In genomic region chr9:91404905-91405752, GRCm38 (mm10) we compare ENCODE assay signal across 14 mouse cellular contexts. TPM values are rescaled to one million over a fixed set of nuclear protein-coding genes. Genes with fewer than 3 reads are reported as not detected.
DNase-seq lines count a peak whose midpoint lies in the region; ATAC-seq and TF ChIP-seq lines count a peak whose summit lies in the region.
"Had no signal": no experiment of that assay in that cellular context is flagged by ENCODE, and none has a peak within 500 bp of the region (broad histone marks: within the 10 kb centered on the region; RNA-seq: fewer than 3 reads in every experiment).

No protein-coding gene starts in this region.

- no peak for ATAC-seq in embryonic facial prominence, embryonic 12.5 days (ENCODE audit: insufficient number of reproducible peaks, insufficient read depth, low FRiP score, low TSS enrichment)
- ATAC-seq in hindbrain, embryonic 15.5 days (ENCODE audit: low FRiP score, low read depth), result no peak
- no peak for ATAC-seq in neural tube, embryonic 11.5 days (ENCODE audit: insufficient read depth, low FRiP score, low TSS enrichment)
- no peak for ATAC-seq in inflammation-experienced regulatory T-cells, adult 6 months

- WGBS in embryonic facial prominence, embryonic 12.5 days, result under 1% methylated on average over 27 of the region's 27 CpGs
- WGBS in hindbrain, embryonic 15.5 days, result under 1% methylated on average over 27 of the region's 27 CpGs
- WGBS in neural tube, embryonic 11.5 days, result under 1% methylated on average over 27 of the region's 27 CpGs

- H3K4me2 ChIP-seq in embryonic facial prominence, embryonic 12.5 days (replicated peaks), result no peak overlapping the region
- H3K4me2 ChIP-seq in hindbrain, embryonic 15.5 days, result peak overlapping the region; percentile 41
- peak overlapping the region; percentile 46 for H3K4me2 ChIP-seq in neural tube, embryonic 11.5 days (ENCODE audit: low read depth)

- no peaks in the 10 kb centered on the region for H3K4me1 ChIP-seq in embryonic facial prominence, embryonic 12.5 days
- no peaks in the 10 kb centered on the region; the same call in 1 of the 2 replicates for H3K4me1 ChIP-seq in hindbrain, embryonic 15.5 days (replicated peaks)
- peaks cover 2% of the 10 kb centered on the region; the same call in 1 of the 2 replicates for H3K4me1 ChIP-seq in neural tube, embryonic 11.5 days (ENCODE audit: control insufficient read depth, insufficient read depth, low read length)

- peaks cover 80% of the 10 kb centered on the region for H3K27me3 ChIP-seq in embryonic facial prominence, embryonic 12.5 days
- H3K27me3 ChIP-seq in hindbrain, embryonic 15.5 days, result peaks cover 75% of the 10 kb centered on the region
- peaks cover 88% of the 10 kb centered on the region for H3K27me3 ChIP-seq in neural tube, embryonic 11.5 days (ENCODE audit: control insufficient read depth, insufficient read depth, low read length)

- TF ChIP-seq CTCF in brain, embryonic 14.5 days (IDR thresholded peaks at IDR 0.05; ENCODE audit: borderline replicate concordance, extremely low read depth, insufficient read depth, insufficient read length), result no peak

- peak; percentile 69 for DNase-seq in brain, embryonic 14.5 days (ENCODE audit: low read depth)
- DNase-seq in neural tube, embryonic 11.5 days (ENCODE audit: low spot score), result peak; percentile 62
- no peak for DNase-seq in layer of hippocampus, adult 9-11 months
- DNase-seq in gastrocnemius, postnatal 25 days, result no peak
- DNase-seq: heart, adult 2 months; heart, postnatal 4 days; kidney, postnatal 25 days; lung, adult 18-20 months had no signal

- no peak for TF ChIP-seq POLR2A in brain, embryonic 14.5 days (IDR thresholded peaks at IDR 0.05; ENCODE audit: borderline replicate concordance, extremely low read depth, insufficient read depth, insufficient read length, poor library complexity, severe bottlenecking)

- no peak overlapping the region for H3K27ac ChIP-seq in embryonic facial prominence, embryonic 12.5 days
- peak overlapping the region; percentile 76 for H3K27ac ChIP-seq in hindbrain, embryonic 15.5 days (replicated peaks)
- peak overlapping the region; percentile 70 for H3K27ac ChIP-seq in neural tube, embryonic 11.5 days (ENCODE audit: low read depth, low read length)
- H3K27ac ChIP-seq: heart, adult 2 months; stomach, postnatal 0 days had no signal

- no peaks in the 10 kb centered on the region for H3K36me3 ChIP-seq in embryonic facial prominence, embryonic 12.5 days
- H3K36me3 ChIP-seq in hindbrain, embryonic 15.5 days, result no peaks in the 10 kb centered on the region
- H3K36me3 ChIP-seq in neural tube, embryonic 11.5 days (ENCODE audit: control insufficient read depth, insufficient read depth, low read length), result no peaks in the 10 kb centered on the region

- H3K4me3 ChIP-seq in embryonic facial prominence, embryonic 12.5 days, result 0 out of 2 replicates have a peak overlapping the region, but pooled peaks have one; percentile 5
- peak overlapping the region; percentile 28 for H3K4me3 ChIP-seq in hindbrain, embryonic 15.5 days
- H3K4me3 ChIP-seq in neural tube, embryonic 11.5 days (ENCODE audit: low read depth, low read length), result peak overlapping the region; percentile 38
- H3K4me3 ChIP-seq: erythroblast, embryonic 14.5 days; heart, adult 2 months had no signal

- H3K9ac ChIP-seq in embryonic facial prominence, embryonic 12.5 days, result no peak overlapping the region
- peak overlapping the region; percentile 28 for H3K9ac ChIP-seq in hindbrain, embryonic 15.5 days
- H3K9ac ChIP-seq in neural tube, embryonic 11.5 days (ENCODE audit: low read length), result peak overlapping the region; percentile 68

- no peaks in the 10 kb centered on the region for H3K9me3 ChIP-seq in embryonic facial prominence, embryonic 12.5 days
- H3K9me3 ChIP-seq in hindbrain, embryonic 15.5 days, result no peaks in the 10 kb centered on the region
- H3K9me3 ChIP-seq in neural tube, embryonic 11.5 days (ENCODE audit: control insufficient read depth, low read length), result no peaks in the 10 kb centered on the region

RNA-seq across cellular contexts. Expression of gene Zic1, which starts 39.5 kb away (rescaled TPM):
- polyA plus RNA-seq in brain, embryonic 14.5 days (2012; rRNA removed), result 576 and 642 TPM in 2 replicates
- 2.1 TPM in 2 replicates for polyA plus RNA-seq in embryonic facial prominence, embryonic 12.5 days (2016; fragmentation: Nextera tagmentation; extraction: Ambion mirVana)
- 13.5 and 14.8 TPM in 2 replicates for polyA plus RNA-seq in hindbrain, embryonic 15.5 days (2015; fragmentation: Nextera tagmentation; extraction: Ambion mirVana)
- 17.3 and 17.9 TPM in 2 replicates for polyA plus RNA-seq in neural tube, embryonic 11.5 days (2014; fragmentation: Nextera tagmentation; extraction: Ambion mirVana)
- polyA plus RNA-seq in inflammation-experienced regulatory T-cells, adult 6 months (2017; shearing (Covaris generic)), result not detected
- total RNA-seq in gastrocnemius, postnatal 25 days (2021), result 1 to 10 TPM in 1 of 2 experiments, under 1 TPM in 1; 0.08 to 1.9 TPM
- total RNA-seq: heart, adult 2 months; heart, postnatal 4 days had no signal
- polyA plus RNA-seq: erythroblast, embryonic 14.5 days; stomach, postnatal 0 days had no signal

RNA-seq across cellular contexts. Expression of gene Zic4, which starts 42.9 kb away (rescaled TPM):
- 89.6 and 91.1 TPM in 2 replicates for polyA plus RNA-seq in brain, embryonic 14.5 days (2012; rRNA removed)
- 5.6 and 6.0 TPM in 2 replicates for polyA plus RNA-seq in embryonic facial prominence, embryonic 12.5 days (2016; fragmentation: Nextera tagmentation; extraction: Ambion mirVana)
- 52.6 and 61.6 TPM in 2 replicates for polyA plus RNA-seq in hindbrain, embryonic 15.5 days (2015; fragmentation: Nextera tagmentation; extraction: Ambion mirVana)
- polyA plus RNA-seq in neural tube, embryonic 11.5 days (2014; fragmentation: Nextera tagmentation; extraction: Ambion mirVana), result 52.2 and 58.1 TPM in 2 replicates
- polyA plus RNA-seq in inflammation-experienced regulatory T-cells, adult 6 months (2017; shearing (Covaris generic)), result not detected
- not detected for total RNA-seq in gastrocnemius, postnatal 25 days (2021)
- total RNA-seq: ES-E14; heart, adult 2 months; heart, postnatal 4 days had no signal
- polyA plus RNA-seq: heart, adult 2 months; stomach, postnatal 0 days had no signal

Comparison
In these comparisons a context has a peak if more than half of its experiments do, and no peak if none do; other contexts are left out.
1. DNase-seq: peak in brain, embryonic 14.5 days (single experiment) and neural tube, embryonic 11.5 days (single experiment); none in layer of hippocampus, adult 9-11 months (single experiment) and gastrocnemius, postnatal 25 days (single experiment).
2. RNA of gene Zic1, which starts 39.5 kb away (polyA plus RNA-seq): 576 to 642 TPM in brain, embryonic 14.5 days; 17.3 to 17.9 TPM in neural tube, embryonic 11.5 days, 13.5 to 14.8 TPM in hindbrain, embryonic 15.5 days, 2.1 TPM in embryonic facial prominence, embryonic 12.5 days and not detected in inflammation-experienced regulatory T-cells, adult 6 months; every median in the first group is over 10 times any median in the second.
3. Peak in every context shown above with its lines, with median percentiles within 50 percentile points of each other: H3K4me3 ChIP-seq.